Mouse (Mus musculus) adrenal gland, postnatal 25 days (tissue): ENCODE data around the gene Dis3l2. TPM values are rescaled to one million over a fixed set of nuclear protein-coding genes. Genes with fewer than 3 reads are reported as not detected.

ENCODE experiments used
- DNase-seq: peaks from one replicate; pipeline ENCODE4 v3.0.0; 2021; ENCODE audit warnings: mixed read lengths
- total RNA-seq: library from RNA; stranded (reverse); gene quantifications from 2 replicates; pipeline ENCODE4 v1.2.3, GENCODE M21; 2021

Dis3l2 gene
- total RNA-seq, 1 experiment from 2014 or later = 18.9 TPM

GRCm38 (mm10) chr1:86733160-86733821 is 29.7 kb downstream of the Dis3l2 start:
- DNase-seq = no peak

GRCm38 (mm10) chr1:86736414-86736813 is 32.8 kb downstream of the Dis3l2 start:
- DNase-seq = no peak

GRCm38 (mm10) chr1:86742896-86743295 is 39.3 kb downstream of the Dis3l2 start:
- no peak for DNase-seq

GRCm38 (mm10) chr1:86747034-86747433 is 43.4 kb downstream of the Dis3l2 start:
- DNase-seq = no peak

- DNase-seq = no peak
These were observed 46.5 kb downstream of the Dis3l2 start for GRCm38 (mm10) chr1:86750094-86750493.

- no peak for DNase-seq
These were observed 49.8 kb downstream of the Dis3l2 start for GRCm38 (mm10) chr1:86753416-86753815.

GRCm38 (mm10) chr1:86754335-86754734 is 50.7 kb downstream of the Dis3l2 start:
- no peak for DNase-seq

- DNase-seq = no peak
These were observed 54.5 kb downstream of the Dis3l2 start for GRCm38 (mm10) chr1:86758091-86758490.

GRCm38 (mm10) chr1:86762161-86762560 is 58.6 kb downstream of the Dis3l2 start:
- no peak for DNase-seq

GRCm38 (mm10) chr1:86801241-86801640 is 97.6 kb downstream of the Dis3l2 start:
- DNase-seq = no peak

- no peak for DNase-seq
These were observed 108.1 kb downstream of the Dis3l2 start for GRCm38 (mm10) chr1:86811756-86812155.

GRCm38 (mm10) chr1:86822266-86822665 is 118.7 kb downstream of the Dis3l2 start:
- DNase-seq = no peak

- DNase-seq = no peak
These were observed 130.9 kb downstream of the Dis3l2 start for GRCm38 (mm10) chr1:86834351-86834987.

- DNase-seq = no peak
These were observed 131.4 kb downstream of the Dis3l2 start for GRCm38 (mm10) chr1:86834988-86835387.

- no peak for DNase-seq
These were observed 147.1 kb downstream of the Dis3l2 start for GRCm38 (mm10) chr1:86850754-86851153.

GRCm38 (mm10) chr1:86858876-86859275 is 155.3 kb downstream of the Dis3l2 start:
- no peak for DNase-seq

- DNase-seq = no peak
These were observed 155.8 kb downstream of the Dis3l2 start for GRCm38 (mm10) chr1:86859371-86859770.

- no peak for DNase-seq
These were observed 170.1 kb downstream of the Dis3l2 start for GRCm38 (mm10) chr1:86873745-86874144.

- DNase-seq = no peak
These were observed 175.1 kb downstream of the Dis3l2 start for GRCm38 (mm10) chr1:86878743-86879142.

- no peak for DNase-seq
These were observed 175.9 kb downstream of the Dis3l2 start for GRCm38 (mm10) chr1:86879547-86879946.

GRCm38 (mm10) chr1:86887060-86887459 is 183.5 kb downstream of the Dis3l2 start:
- no peak for DNase-seq

- no peak for DNase-seq
These were observed 208.9 kb downstream of the Dis3l2 start for GRCm38 (mm10) chr1:86912481-86912880.

GRCm38 (mm10) chr1:86913896-86914295 is 210.3 kb downstream of the Dis3l2 start:
- DNase-seq = no peak

GRCm38 (mm10) chr1:86914697-86915096 is 211.1 kb downstream of the Dis3l2 start:
- no peak for DNase-seq
